8 mouse cellular contexts compared by ENCODE assay signal in the genomic region with DNA sequence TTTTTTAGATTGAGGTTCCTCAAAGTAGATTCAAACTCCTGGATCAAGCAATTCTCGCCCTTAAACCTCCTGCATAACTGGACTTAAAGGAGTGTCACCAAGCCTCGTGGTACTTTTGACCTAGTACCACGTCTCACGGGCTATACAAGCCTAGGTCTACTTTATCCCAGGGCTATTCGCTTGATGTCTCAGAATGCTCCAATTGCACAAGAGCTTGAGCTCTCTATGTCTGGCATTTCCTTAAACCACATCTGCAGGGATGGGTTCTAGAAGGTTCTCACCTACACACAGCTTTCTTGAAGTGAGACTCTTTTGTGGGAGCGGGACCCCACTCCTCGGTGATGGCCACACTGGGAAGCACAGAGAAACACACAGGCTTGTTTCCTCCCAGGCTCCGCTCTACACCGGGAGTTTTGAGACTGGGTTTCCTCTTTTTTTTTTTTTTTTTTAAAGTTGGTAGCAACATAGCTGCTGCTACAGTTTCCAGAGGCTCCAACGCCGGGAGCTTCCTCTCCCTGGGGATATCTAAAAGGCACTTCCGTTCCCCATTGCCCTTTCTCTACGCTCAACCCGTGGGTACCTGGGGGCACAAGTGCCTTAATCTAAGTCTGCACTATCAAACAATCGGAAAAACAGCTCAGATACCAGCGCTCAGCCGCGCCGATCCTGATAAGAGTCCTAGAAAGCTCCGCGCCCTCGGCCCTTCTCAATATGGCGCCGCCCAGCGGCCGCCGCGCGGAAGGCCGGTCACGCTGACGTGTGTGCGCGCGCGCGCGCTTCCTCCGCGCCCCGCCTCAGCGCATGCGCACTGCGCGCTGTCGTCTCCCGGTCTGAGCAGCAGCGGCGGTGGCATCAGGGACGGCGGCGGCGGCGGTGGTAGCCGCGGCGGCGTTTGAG. TPM values are rescaled to one million over a fixed set of nuclear protein-coding genes. Genes with fewer than 3 reads are reported as not detected.
A peak's percentile ranks its signal among the peaks of the same experiment; 100 is the strongest.
DNase-seq lines count a peak whose midpoint lies in the region; ATAC-seq lines count a peak whose summit lies in the region.

A gene (plus strand): TSS at position 802 of the 897 bp plus-strand sequence.

- peak within 1 kb of the TSS; percentile 94 for H3K4me3 ChIP-seq in megakaryocyte, embryonic 14.5 days (replicated peaks)

- H3K36me3 ChIP-seq in megakaryocyte, embryonic 14.5 days (replicated peaks; ENCODE audit: low read length), result peaks cover under 1% of the 10 kb centered on the region

- no peaks in the 10 kb centered on the region for H3K27me3 ChIP-seq in megakaryocyte, embryonic 14.5 days (replicated peaks)

- peaks cover 52% of the 10 kb centered on the region for H3K4me1 ChIP-seq in megakaryocyte, embryonic 14.5 days

- ATAC-seq in common myeloid progenitor, adult 5-6 weeks (replicated peaks; ENCODE audit: low read depth, poor library complexity, severe bottlenecking), result peak; percentile 77

- no peaks in the 10 kb centered on the region for H3K9me3 ChIP-seq in megakaryocyte, embryonic 14.5 days

- peak; percentile 96 for DNase-seq in ZHBTc4 (ENCODE audit: low read depth, low spot score)
- DNase-seq in gastrocnemius, adult 8-10 months (ENCODE audit: low spot score in 2 of 2), result peak; percentile 88 to 93
- DNase-seq in hindlimb bud, embryonic 11.5 days (ENCODE audit: extremely low spot score, low read depth, low spot score), result peak; percentile 60
- peak; percentile 86 to 92 for DNase-seq in left cerebral cortex, adult 8-10 months (ENCODE audit: low spot score in 2 of 2)
- DNase-seq in right cerebral cortex, postnatal 10 days (ENCODE audit: low spot score in 2 of 2), result peak; percentile 94 to 96
- DNase-seq in urinary bladder, postnatal 25 days (ENCODE audit: low spot score), result peak; percentile 96

RNA-seq across cellular contexts. Expression of the gene that starts here (rescaled TPM):
- 10.4 and 13.2 TPM in 2 replicates for total RNA-seq in common myeloid progenitor, adult 5-6 weeks (2017)
- total RNA-seq in gastrocnemius, adult 8-10 months (2022), result 10 to 100 TPM in 3 of 4 experiments, 1 to 10 TPM in 1; 9.3 to 11.2 (median 10.7) TPM
- total RNA-seq in left cerebral cortex, adult 8-10 months (2022), result 10 to 100 TPM; 25.8 to 31.5 (median 27.5) TPM
- 9.1 and 10.9 TPM in 2 replicates for polyA plus RNA-seq in megakaryocyte, embryonic 14.5 days (2012; ENCODE audit: insufficient read depth, low replicate concordance)

Comparison
In these comparisons a context has a peak if more than half of its experiments do, and no peak if none do; other contexts are left out.
1. Peak in every context shown above with its lines: DNase-seq, ATAC-seq and H3K4me3 ChIP-seq.